Mouse (Mus musculus) forebrain, embryonic 10.5 days (tissue): ENCODE measurements at regions not wholly inside any gene's neighbourhood (a gene's known extent, or its start where the extent isn't known, plus 50 kb on each side); places are given as distances from the start of the nearest gene placed in this dataset.

Experiments
- DNase-seq: peaks from one replicate; pipeline ENCODE4 v3.0.0-alpha.2; 2017; ENCODE audit warnings: low spot score; ENCODE audit errors: extremely low spot score
- H3K27ac ChIP-seq: fragments of 300-500 bp; sonication (generic); 2 replicates; pipeline ENCODE4 v1.5.1; 2016; ENCODE audit warnings: mild to moderate bottlenecking
- H3K27me3 ChIP-seq: fragments of 300-500 bp; sonication (generic); 2 replicates; pipeline ENCODE4 v1.6.1; 2016; ENCODE audit warnings: mild to moderate bottlenecking; ENCODE audit not compliant: poor library complexity, severe bottlenecking
- H3K36me3 ChIP-seq: fragments of 300-500 bp; sonication (generic); replicated peaks from 2 replicates; pipeline ENCODE4 v1.6.1; 2016; ENCODE audit warnings: mild to moderate bottlenecking, moderate library complexity
- H3K4me1 ChIP-seq: fragments of 300-500 bp; sonication (generic); 2 replicates; pipeline ENCODE4 v1.6.1; 2016
- H3K4me3 ChIP-seq: fragments of 300-500 bp; sonication (generic); 2 replicates; pipeline ENCODE4 v1.5.1; 2016; ENCODE audit warnings: mild to moderate bottlenecking, moderate library complexity
- H3K9me3 ChIP-seq: fragments of 300-500 bp; sonication (generic); 2 replicates; pipeline ENCODE4 v1.6.1; 2016; ENCODE audit warnings: mild to moderate bottlenecking, moderate library complexity
- WGBS: fragments of 180-500 bp; shearing (Covaris S2); methylation state at CpG from one replicate; pipeline ENCODE4 v1.1.7; 2016; 5-methylcytosine and 5-hydroxymethylcytosine counted together

DNA sequence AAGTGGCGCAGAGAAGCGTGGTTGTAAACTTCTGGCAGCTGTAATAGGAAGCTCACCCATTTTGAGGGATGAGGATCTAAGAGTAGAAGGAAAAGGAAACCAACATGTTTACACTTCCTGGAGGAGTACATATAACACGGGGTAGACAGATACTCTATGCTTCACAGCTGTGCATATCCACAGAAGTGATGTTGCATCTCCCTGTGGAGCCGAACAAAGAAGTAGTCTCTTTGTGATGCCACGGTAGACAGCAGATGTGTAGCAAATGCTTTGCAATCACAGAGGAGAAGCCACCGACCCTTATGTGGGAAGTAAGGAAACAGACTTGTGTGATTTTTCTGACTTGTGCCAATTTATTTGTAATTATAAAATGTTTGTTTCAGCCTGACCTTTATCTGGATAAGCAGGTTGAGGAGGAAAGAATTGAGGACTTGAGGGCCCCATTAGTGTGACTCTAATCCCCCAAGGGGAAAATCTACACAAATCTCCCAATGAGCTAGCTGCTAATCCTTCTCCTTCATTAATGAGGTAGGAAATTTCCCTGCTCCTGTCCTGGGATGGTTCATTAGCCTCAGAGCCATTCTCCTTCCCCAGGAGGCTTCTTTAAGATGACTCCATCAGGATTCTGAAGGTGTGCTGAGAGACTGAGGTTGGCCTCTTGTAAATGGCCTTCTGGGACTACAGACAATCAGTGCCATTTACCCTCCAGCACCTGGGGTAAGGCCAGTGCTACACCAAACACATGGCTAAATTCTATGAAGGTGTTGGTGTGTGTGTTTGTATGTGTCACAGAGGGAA is 2119.9 kb upstream of the Lrrc6 start:
- DNase-seq, result peak; percentile 15
- H3K27ac ChIP-seq, result no peak overlapping the region
- WGBS, result 63% methylated on average over 6 of the region's 6 CpGs
- no peak overlapping the region for H3K4me3 ChIP-seq
- H3K36me3 ChIP-seq, result no peaks in the 10 kb centered on the region
- H3K4me1 ChIP-seq, result peaks cover 7% of the 10 kb centered on the region
- H3K9me3 ChIP-seq, result no peaks in the 10 kb centered on the region
- no peaks in the 10 kb centered on the region for H3K27me3 ChIP-seq

DNA sequence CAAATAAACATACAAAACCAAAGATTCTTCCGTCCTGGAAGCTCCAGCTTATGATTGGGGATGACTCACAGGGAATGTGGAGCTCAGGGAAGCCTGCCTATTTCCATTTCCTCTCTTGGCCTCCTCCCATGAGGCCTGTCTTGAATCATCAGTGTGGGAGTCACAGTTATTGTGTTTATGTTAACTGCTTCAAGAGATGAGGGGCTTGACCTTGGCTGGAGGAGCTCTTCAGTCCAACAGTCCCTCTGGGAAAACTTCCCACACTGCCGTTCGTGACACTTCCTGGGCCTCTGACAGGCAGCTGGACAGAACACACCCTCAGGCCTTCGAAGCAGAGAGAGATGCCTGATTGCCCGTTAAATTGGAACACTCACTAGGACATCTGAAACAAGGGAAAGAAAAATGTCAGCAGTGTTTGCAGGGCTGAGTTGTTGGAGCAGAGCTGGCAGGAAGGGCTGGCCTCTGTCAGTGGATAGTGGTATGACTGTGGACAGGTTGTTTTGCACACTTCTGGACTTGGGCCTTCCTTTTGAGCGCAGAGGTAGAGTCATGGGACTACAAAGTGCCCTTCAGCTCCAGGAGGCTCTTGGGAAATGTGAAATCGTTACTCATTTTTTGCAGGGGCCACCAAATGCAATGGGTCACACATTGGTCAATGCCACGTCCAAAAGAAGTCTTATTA is 2105.5 kb upstream of the Lrrc6 start:
- no peak overlapping the region for H3K27ac ChIP-seq
- 72% methylated on average over 8 of the region's 8 CpGs for WGBS
- H3K36me3 ChIP-seq, result no peaks in the 10 kb centered on the region
- H3K27me3 ChIP-seq, result no peaks in the 10 kb centered on the region
- no peak overlapping the region for H3K4me3 ChIP-seq
- no peaks in the 10 kb centered on the region for H3K9me3 ChIP-seq
- no peak for DNase-seq
- H3K4me1 ChIP-seq, result no peaks in the 10 kb centered on the region

DNA sequence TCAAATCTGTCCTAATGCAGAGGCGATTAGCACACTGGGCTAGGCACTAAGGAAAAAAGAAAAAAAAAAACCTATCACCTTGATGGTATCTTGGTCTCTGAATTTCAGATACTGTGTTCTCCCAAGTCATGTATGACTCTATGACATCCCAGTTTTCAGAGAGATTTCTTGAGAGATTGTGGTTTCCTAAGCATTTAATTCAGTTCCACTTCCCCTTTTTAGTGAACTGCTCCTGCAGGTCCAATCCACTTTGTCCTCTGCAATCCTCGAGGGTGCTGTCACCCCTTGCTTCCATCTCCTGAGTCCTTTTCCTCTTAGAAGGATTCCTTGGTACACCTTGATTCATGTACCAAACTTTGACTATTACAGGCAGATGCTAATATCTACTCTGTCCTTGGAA is 2104.8 kb upstream of the Lrrc6 start:
- Histone ChIP-seq H3K27ac (no peak overlapping the region), H3K4me1 (no peaks in the 10 kb centered on the region), H3K36me3 (no peaks in the 10 kb centered on the region), H3K4me3 (no peak overlapping the region), H3K9me3 (no peaks in the 10 kb centered on the region), H3K27me3 (no peaks in the 10 kb centered on the region)
- WGBS, result 84% methylated on average over 2 of the region's 2 CpGs
- no peak for DNase-seq

DNA sequence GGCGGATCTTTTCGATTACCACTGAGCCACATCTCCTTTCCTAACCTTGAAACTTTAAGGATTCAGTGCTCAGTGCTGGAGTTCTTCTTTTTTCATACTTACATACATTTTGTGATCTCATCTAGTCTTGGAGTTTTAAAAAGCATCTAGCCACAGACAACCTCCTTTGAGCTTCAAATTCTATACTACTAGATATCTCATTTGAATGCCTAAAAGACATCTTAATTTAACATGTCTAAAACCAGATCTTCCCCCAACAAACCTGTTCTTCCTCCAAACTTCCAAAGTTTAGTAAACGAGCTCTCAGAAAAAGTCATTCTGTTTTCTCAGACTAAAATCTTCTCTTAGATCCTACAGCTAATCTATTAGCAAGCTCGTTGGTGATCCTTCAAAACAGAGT is 2081.5 kb upstream of the Lrrc6 start:
- no peak overlapping the region for H3K27ac ChIP-seq
- H3K4me1 ChIP-seq, result no peaks in the 10 kb centered on the region
- no peaks in the 10 kb centered on the region for H3K9me3 ChIP-seq
- no peak for DNase-seq
- H3K36me3 ChIP-seq, result no peaks in the 10 kb centered on the region
- H3K27me3 ChIP-seq, result no peaks in the 10 kb centered on the region
- H3K4me3 ChIP-seq, result no peak overlapping the region
- WGBS, result 88% methylated on average over 4 of the region's 4 CpGs

DNA sequence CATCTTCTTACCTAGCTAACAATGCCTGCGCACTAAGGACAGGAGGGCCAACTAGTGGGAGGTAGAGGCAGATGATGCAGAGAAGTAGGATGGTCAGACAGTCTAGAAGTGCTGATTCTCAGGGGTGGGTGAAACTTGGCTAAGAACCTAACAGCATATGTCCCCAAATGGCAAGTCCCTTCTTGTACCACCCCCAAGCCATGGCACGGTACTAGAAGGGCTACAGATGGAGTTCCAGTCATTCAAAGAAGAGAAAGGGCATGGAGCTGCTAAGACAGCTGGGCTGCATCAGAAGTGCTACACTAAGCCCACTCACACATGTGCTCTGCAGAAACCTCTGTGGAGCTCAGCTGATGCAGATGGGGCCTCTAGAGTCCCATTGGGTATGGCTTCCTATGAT is 2078.8 kb upstream of the Lrrc6 start:
- Histone ChIP-seq H3K36me3 (no peaks in the 10 kb centered on the region), H3K27ac (no peak overlapping the region), H3K4me3 (no peak overlapping the region), H3K4me1 (no peaks in the 10 kb centered on the region), H3K9me3 (no peaks in the 10 kb centered on the region), H3K27me3 (no peaks in the 10 kb centered on the region)
- WGBS, result 95% methylated on average over 2 of the region's 2 CpGs
- no peak for DNase-seq

DNA sequence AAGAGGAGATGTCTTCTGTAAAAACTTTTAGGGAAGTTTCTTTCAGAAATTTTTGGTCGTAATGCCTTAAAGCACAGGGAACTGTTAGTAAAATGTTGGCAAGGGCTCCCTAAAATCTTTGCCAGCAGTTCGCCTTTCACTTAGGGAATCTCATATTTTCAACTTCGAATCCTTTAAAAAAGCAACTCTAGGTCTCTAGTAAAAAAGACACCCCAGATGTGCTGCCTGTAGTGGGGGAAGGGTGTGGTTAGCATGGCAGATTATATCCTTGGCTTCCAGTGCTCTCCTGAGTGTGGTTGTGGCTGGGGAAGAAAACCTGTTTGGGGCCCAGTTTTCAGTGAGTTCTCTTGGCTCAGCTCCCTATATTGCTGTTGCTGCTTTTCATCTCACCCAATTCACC is 2059.9 kb upstream of the Lrrc6 start:
- H3K9me3 ChIP-seq, result no peaks in the 10 kb centered on the region

DNA sequence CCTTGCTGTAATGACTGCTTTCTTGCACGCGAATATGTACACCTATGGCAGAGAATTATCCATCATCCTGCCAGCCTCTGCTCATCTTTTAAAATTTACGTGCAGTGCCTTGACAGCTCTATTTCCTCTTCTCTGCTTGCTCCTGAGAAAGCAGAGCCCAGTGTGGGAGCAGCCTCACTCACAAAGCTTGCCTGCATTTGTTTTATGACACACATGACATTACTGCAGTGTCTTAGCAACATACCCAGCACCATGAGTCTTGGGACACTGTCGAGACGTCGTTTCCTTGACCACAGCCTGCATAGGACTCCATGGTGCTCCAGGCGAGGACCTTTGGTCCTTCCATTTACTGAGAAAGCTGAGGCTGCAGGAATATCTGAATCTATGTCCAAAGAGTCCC is 2055.4 kb upstream of the Lrrc6 start:
- H3K4me1 ChIP-seq, result no peaks in the 10 kb centered on the region
- no peaks in the 10 kb centered on the region for H3K27me3 ChIP-seq
- no peak for DNase-seq
- no peaks in the 10 kb centered on the region for H3K36me3 ChIP-seq
- no peaks in the 10 kb centered on the region for H3K9me3 ChIP-seq
- no peak overlapping the region for H3K4me3 ChIP-seq
- H3K27ac ChIP-seq, result no peak overlapping the region
- 87% methylated on average over 7 of the region's 7 CpGs for WGBS

More for the DNA sequence above, 2059.9 kb upstream of the Lrrc6 start:
- no peak for DNase-seq
- no peaks in the 10 kb centered on the region for H3K4me1 ChIP-seq
- H3K27me3 ChIP-seq, result no peaks in the 10 kb centered on the region
- H3K27ac ChIP-seq, result no peak overlapping the region
- 88% methylated on average over 3 of the region's 3 CpGs for WGBS
- no peak overlapping the region for H3K4me3 ChIP-seq
- H3K36me3 ChIP-seq, result no peaks in the 10 kb centered on the region

DNA sequence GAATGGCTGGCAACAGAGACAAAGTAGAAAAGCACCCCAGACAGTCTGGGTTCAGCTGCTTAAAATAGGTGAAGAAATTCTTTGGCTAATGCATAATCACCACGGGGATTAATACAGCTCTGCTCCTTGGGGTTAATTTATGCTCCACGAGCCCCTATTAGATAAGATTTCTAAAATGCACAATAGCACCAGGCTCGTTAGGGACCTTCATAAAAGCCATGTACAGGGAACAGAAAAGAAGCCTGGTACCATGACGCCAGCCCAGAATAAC is 2035.3 kb upstream of the Lrrc6 start:
- Histone ChIP-seq H3K4me1 (peaks cover 24% of the 10 kb centered on the region), H3K27me3 (no peaks in the 10 kb centered on the region), H3K9me3 (no peaks in the 10 kb centered on the region), H3K36me3 (no peaks in the 10 kb centered on the region), H3K4me3 (no peak overlapping the region), H3K27ac (0 out of 2 replicates have a peak overlapping the region, but pooled peaks have one; percentile 40)
- 52% methylated on average over 4 of the region's 4 CpGs for WGBS
- DNase-seq, result no peak

DNA sequence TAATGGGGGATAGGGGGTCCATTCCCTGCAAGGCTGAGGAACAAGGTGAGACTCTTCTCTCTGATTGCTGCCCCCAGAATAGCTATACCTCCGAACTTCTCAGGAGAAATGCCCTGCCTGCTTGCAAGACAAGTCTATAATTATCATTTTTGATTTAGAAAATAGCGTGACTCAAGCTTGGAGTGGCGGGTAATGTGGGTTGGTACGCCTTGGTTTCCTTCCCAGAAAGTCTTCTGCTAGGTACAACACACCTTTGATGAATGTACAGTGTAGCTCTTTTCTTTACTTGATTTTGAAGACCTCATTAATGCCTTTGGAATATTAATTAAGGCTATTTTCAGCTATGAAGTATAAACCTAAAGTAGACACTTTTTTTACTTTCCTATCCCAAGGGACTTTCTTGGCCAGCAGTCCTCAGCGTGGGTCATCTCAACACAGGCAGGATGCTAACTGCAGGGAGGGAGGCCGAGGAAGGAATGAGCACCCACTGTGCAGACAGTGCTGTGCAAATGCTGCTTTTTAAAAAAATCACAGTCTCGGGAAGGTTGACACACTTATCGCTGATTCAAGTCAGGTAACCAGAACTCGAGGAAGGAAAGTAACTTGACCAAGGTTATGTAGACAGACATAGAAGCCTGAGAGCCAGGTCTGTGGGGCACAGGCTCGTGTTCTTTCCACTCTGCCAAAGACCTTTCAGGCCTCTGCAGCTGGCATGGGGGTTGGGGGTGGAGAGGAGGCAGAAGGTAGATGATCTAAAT is 2034.8 kb upstream of the Lrrc6 start:
- no peak overlapping the region for H3K4me3 ChIP-seq
- whole genome bisulfite sequencing, result 76% methylated on average over 10 of the region's 10 CpGs
- no peaks in the 10 kb centered on the region for H3K9me3 ChIP-seq
- no peak for DNase-seq
- H3K27ac ChIP-seq, result peak overlapping the region; percentile 40; the same call in 1 of the 2 replicates
- no peaks in the 10 kb centered on the region for H3K36me3 ChIP-seq
- H3K27me3 ChIP-seq, result no peaks in the 10 kb centered on the region
- H3K4me1 ChIP-seq, result peaks cover 24% of the 10 kb centered on the region

DNA sequence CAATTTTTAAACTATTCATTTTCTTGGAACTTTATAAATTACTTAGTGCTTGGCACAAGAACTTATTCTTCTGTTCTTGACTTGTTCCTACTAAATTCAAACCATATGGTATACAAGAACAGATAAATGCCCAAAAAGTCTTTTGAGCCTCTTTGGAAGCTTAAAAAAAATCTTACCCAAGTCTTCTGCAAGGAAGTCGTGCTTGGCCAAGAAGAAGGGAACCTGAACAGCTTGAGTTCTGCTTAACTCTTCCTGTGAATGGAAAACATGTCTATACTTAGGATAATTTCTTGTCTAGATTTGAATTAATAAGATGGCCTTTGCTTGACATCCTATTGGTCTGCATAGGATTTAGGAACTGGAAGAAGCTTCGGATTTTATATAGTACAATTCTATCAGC is 2020.0 kb upstream of the Lrrc6 start:
- WGBS, result 90% methylated on average over 2 of the region's 2 CpGs
- Histone ChIP-seq H3K27ac (no peak overlapping the region), H3K27me3 (no peaks in the 10 kb centered on the region), H3K4me1 (no peaks in the 10 kb centered on the region), H3K36me3 (no peaks in the 10 kb centered on the region), H3K4me3 (no peak overlapping the region), H3K9me3 (no peaks in the 10 kb centered on the region)
- DNase-seq, result no peak

DNA sequence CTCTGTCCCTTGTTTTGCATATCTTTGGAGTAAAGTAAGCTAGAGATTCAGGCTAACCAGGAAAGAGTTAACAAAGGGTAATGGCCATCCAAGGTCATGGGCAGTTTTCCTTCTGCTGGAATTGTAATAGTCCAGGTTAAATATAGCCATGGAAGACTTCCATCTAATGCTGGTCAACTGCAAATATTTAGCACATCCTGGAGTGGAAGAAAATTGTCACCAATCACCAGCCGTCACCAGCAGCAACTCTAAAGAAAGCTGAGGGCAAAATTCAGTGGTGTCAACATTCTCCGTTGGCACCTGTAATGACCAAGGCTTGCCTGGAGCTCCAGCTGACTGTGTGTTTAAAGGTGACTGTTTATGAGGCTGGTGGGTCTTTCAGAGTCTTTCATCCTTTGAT is 2011.7 kb upstream of the Lrrc6 start:
- no peak overlapping the region for H3K27ac ChIP-seq
- no peak overlapping the region for H3K4me3 ChIP-seq
- no peaks in the 10 kb centered on the region for H3K4me1 ChIP-seq
- no peaks in the 10 kb centered on the region for H3K27me3 ChIP-seq
- 90% methylated on average over 2 of the region's 2 CpGs for WGBS
- H3K36me3 ChIP-seq, result no peaks in the 10 kb centered on the region
- no peaks in the 10 kb centered on the region for H3K9me3 ChIP-seq
- DNase-seq, result no peak

DNA sequence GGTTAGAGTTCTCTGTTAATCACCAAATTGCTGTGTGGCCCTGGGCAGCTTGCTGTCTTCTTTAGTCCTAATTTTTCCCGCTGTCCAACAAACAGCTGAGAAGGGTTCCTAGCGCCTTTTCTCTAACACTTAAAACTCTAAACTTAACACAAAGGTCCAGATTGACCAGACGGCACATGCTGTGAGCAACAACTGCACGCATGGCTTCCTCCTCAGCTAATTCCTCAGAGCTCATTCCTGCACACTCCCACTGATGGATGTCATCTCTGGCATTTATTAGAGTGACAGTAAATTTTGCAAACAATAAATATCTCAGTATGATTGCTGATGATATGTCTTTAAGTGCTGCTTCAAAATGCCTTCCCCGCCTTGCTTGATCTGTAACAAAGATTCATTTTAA is 2007.5 kb upstream of the Lrrc6 start:
- H3K4me1 ChIP-seq, result peaks cover 2% of the 10 kb centered on the region
- WGBS, result 89% methylated on average over 5 of the region's 5 CpGs
- H3K9me3 ChIP-seq, result no peaks in the 10 kb centered on the region
- DNase-seq, result no peak
- H3K4me3 ChIP-seq, result no peak overlapping the region
- H3K27ac ChIP-seq, result no peak overlapping the region
- no peaks in the 10 kb centered on the region for H3K36me3 ChIP-seq
- H3K27me3 ChIP-seq, result no peaks in the 10 kb centered on the region

DNA sequence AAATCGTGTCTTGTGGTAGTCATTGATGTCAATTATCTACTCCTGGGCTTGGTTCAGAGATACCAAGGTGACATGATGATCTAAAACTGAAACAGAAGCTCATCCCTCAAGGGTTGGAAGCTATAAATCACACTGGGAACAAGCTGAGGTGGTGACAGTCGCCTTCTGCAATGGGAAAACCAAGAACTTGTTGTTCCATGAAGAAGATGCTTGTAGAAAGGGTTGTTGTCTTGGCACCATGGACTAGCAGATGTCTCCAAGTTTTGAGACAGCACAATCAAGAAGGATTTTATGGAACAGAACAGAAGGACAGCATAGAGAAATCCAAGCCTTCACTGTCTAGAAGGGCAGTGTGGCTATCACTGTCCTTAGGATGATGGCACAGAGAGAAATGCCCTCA is 2005.4 kb upstream of the Lrrc6 start:
- 76% methylated on average over 2 of the region's 2 CpGs for WGBS
- no peaks in the 10 kb centered on the region for H3K36me3 ChIP-seq
- no peaks in the 10 kb centered on the region for H3K27me3 ChIP-seq
- H3K27ac ChIP-seq, result no peak overlapping the region
- H3K4me3 ChIP-seq, result no peak overlapping the region
- no peaks in the 10 kb centered on the region for H3K9me3 ChIP-seq
- peaks cover 16% of the 10 kb centered on the region for H3K4me1 ChIP-seq
- no peak for DNase-seq
